Mouse (Mus musculus): ENCODE results near the gene Serpinb13.
"Not testable (repeated sequence)": the region's sequence is repeated elsewhere in the genome, so short reads cannot be mapped to it uniquely, and the experiment has no call there.

The Serpinb13 gene

GRCm38 (mm10) chr1:106980684-106981083, at the start of gene Serpinb13:
Gene Serpinb13, plus strand, starts transcription at chr1:106980984.
- DNase-seq = no peak

- DNase-seq = no peak
These were observed 48.8 kb upstream of the Serpinb13 start for GRCm38 (mm10) chr1:106931954-106932353.

- DNase-seq = no peak
These were observed 47.1 kb upstream of the Serpinb13 start for GRCm38 (mm10) chr1:106933658-106934057.

- no peak for DNase-seq
These were observed 46.5 kb upstream of the Serpinb13 start, which contains the start of gene Serpinb12 for GRCm38 (mm10) chr1:106934265-106934664. Gene Serpinb12, plus strand, starts transcription at chr1:106934449.

GRCm38 (mm10) chr1:106947217-106947616, 33.6 kb upstream of the Serpinb13 start:
- no peak for DNase-seq

- no peak for DNase-seq
These were observed 20.8 kb upstream of the Serpinb13 start for GRCm38 (mm10) chr1:106959981-106960380.

- peak; percentile 6 for DNase-seq
These were observed 19.8 kb upstream of the Serpinb13 start for GRCm38 (mm10) chr1:106961023-106961422.

GRCm38 (mm10) chr1:106983092-106983491, 2.3 kb downstream of the Serpinb13 start:
- no peak for DNase-seq

- DNase-seq = no peak
These were observed 3.1 kb downstream of the Serpinb13 start for GRCm38 (mm10) chr1:106983865-106984264.

- DNase-seq = peak; percentile 7
These were observed 19.6 kb downstream of the Serpinb13 start for GRCm38 (mm10) chr1:107000424-107000823.

GRCm38 (mm10) chr1:107001754-107002153, 21.0 kb downstream of the Serpinb13 start:
- no peak for DNase-seq

GRCm38 (mm10) chr1:107006316-107006715, 25.5 kb downstream of the Serpinb13 start:
- DNase-seq = no peak

- DNase-seq = peak; percentile 42
These were observed 33.7 kb downstream of the Serpinb13 start for GRCm38 (mm10) chr1:107014530-107014929.

GRCm38 (mm10) chr1:107015210-107015609, 34.4 kb downstream of the Serpinb13 start:
- no peak for DNase-seq

- DNase-seq = no peak
These were observed 45.1 kb downstream of the Serpinb13 start for GRCm38 (mm10) chr1:107025886-107026285.

- not testable (repeated sequence) for DNase-seq
These were observed 53.5 kb downstream of the Serpinb13 start for GRCm38 (mm10) chr1:107034236-107034635.
